Mouse (Mus musculus) embryonic fibroblast, embryonic 13.5 days (primary cell): ENCODE data around the gene Larp1b. TPM values are rescaled to one million over a fixed set of nuclear protein-coding genes. Genes with fewer than 3 reads are reported as not detected.

Source experiments
- H3K27ac ChIP-seq: 2 replicates; pipeline ENCODE4 v1.5.1; 2012; ENCODE audit warnings: low read length, control low read depth, inconsistent platforms; ENCODE audit not compliant: insufficient read depth
- H3K4me1 ChIP-seq: 2 replicates; pipeline ENCODE4 v1.6.1; 2011; ENCODE audit warnings: low read length; ENCODE audit not compliant: control insufficient read depth, insufficient read depth
- H3K4me3 ChIP-seq: 2 replicates; pipeline ENCODE4 v1.5.1; 2011; ENCODE audit warnings: mild to moderate bottlenecking, control low read depth, low read length; ENCODE audit not compliant: insufficient read depth
- CTCF ChIP-seq: IDR thresholded peaks from 2 replicates; pipeline ENCODE4 v1.5.1; 2011; ENCODE audit warnings: mild to moderate bottlenecking, control low read depth, low read length, moderate library complexity, borderline replicate concordance; ENCODE audit not compliant: insufficient read depth
- POLR2A ChIP-seq: IDR thresholded peaks from 2 replicates; pipeline ENCODE4 v1.6.1; 2011; ENCODE audit warnings: low read depth, mild to moderate bottlenecking, control low read depth, low read length, moderate library complexity
- polyA plus RNA-seq: library from polyadenylated mRNA; stranded (reverse); fragments of >200 nt; gene quantifications from 2 replicates; pipeline ENCODE4 v1.2.4, GENCODE M21; 2011; ENCODE audit warnings: low read depth; ENCODE audit not compliant: missing spikeins, insufficient read length

The Larp1b gene
- polyA plus RNA-seq, 1 experiment = 19.3 TPM

- Histone ChIP-seq H3K4me3 (no peak overlapping the region), H3K27ac (no peak overlapping the region), H3K4me1 (no peaks in the 10 kb centered on the region)
- TF ChIP-seq CTCF (no peak), POLR2A (no peak)
These were observed 103.7 kb downstream of the Larp1b start for GRCm38 (mm10) chr3:41053334-41053733.

- no peak overlapping the region for H3K4me3 ChIP-seq
- TF ChIP-seq POLR2A = no peak
- no peak for TF ChIP-seq CTCF
- H3K27ac ChIP-seq = no peak overlapping the region
- H3K4me1 ChIP-seq = no peaks in the 10 kb centered on the region
These were observed 108.8 kb downstream of the Larp1b start for GRCm38 (mm10) chr3:41058395-41058794.

- TF ChIP-seq POLR2A (no peak), CTCF (no peak)
- Histone ChIP-seq H3K4me3 (no peak overlapping the region), H3K4me1 (no peaks in the 10 kb centered on the region), H3K27ac (no peak overlapping the region)
These were observed 109.6 kb downstream of the Larp1b start for GRCm38 (mm10) chr3:41059249-41059648.

GRCm38 (mm10) chr3:41061831-41062565 is 112.4 kb downstream of the Larp1b start:
- no peak overlapping the region for H3K27ac ChIP-seq
- TF ChIP-seq POLR2A = no peak
- TF ChIP-seq CTCF = no peak
- no peaks in the 10 kb centered on the region for H3K4me1 ChIP-seq
- no peak overlapping the region for H3K4me3 ChIP-seq

GRCm38 (mm10) chr3:41062758-41063157 is 113.1 kb downstream of the Larp1b start:
- Histone ChIP-seq H3K4me1 (no peaks in the 10 kb centered on the region), H3K4me3 (no peak overlapping the region), H3K27ac (no peak overlapping the region)
- TF ChIP-seq POLR2A = no peak
- no peak for TF ChIP-seq CTCF

GRCm38 (mm10) chr3:41065320-41065719 is 115.7 kb downstream of the Larp1b start:
- no peak overlapping the region for H3K27ac ChIP-seq
- TF ChIP-seq CTCF (no peak), POLR2A (no peak)
- H3K4me3 ChIP-seq = no peak overlapping the region
- H3K4me1 ChIP-seq = no peaks in the 10 kb centered on the region

- no peak overlapping the region for H3K27ac ChIP-seq
- H3K4me1 ChIP-seq = peaks cover 9% of the 10 kb centered on the region
- H3K4me3 ChIP-seq = no peak overlapping the region
- peak; percentile 51; the same call in 1 of the 2 replicates for TF ChIP-seq CTCF
- no peak for TF ChIP-seq POLR2A
These were observed 120.9 kb downstream of the Larp1b start for GRCm38 (mm10) chr3:41070519-41070918.

- Histone ChIP-seq H3K4me1 (peaks cover 13% of the 10 kb centered on the region), H3K4me3 (no peak overlapping the region), H3K27ac (no peak overlapping the region; the same call in 1 of the 2 replicates)
- TF ChIP-seq POLR2A (no peak), CTCF (no peak)
These were observed 125.7 kb downstream of the Larp1b start for GRCm38 (mm10) chr3:41075376-41075775.

GRCm38 (mm10) chr3:41078673-41079072 is 129.0 kb downstream of the Larp1b start:
- H3K27ac ChIP-seq = no peak overlapping the region
- H3K4me3 ChIP-seq = no peak overlapping the region

GRCm38 (mm10) chr3:41080724-41081123 is 131.1 kb downstream of the Larp1b start:
- TF ChIP-seq CTCF (no peak), POLR2A (no peak)
- Histone ChIP-seq H3K27ac (no peak overlapping the region), H3K4me1 (peaks cover 5% of the 10 kb centered on the region; the same call in 1 of the 2 replicates), H3K4me3 (peak overlapping the region; percentile 48)

More at GRCm38 (mm10) chr3:41078673-41079072, 129.0 kb downstream of the Larp1b start:
- peaks cover 13% of the 10 kb centered on the region for H3K4me1 ChIP-seq
- TF ChIP-seq POLR2A = no peak
- no peak for TF ChIP-seq CTCF
